Mouse (Mus musculus): ENCODE measurements at regions not wholly inside any gene's neighbourhood (a gene's known extent, or its start where the extent isn't known, plus 50 kb on each side); places are given as distances from the start of the nearest gene placed in this dataset.

DNA sequence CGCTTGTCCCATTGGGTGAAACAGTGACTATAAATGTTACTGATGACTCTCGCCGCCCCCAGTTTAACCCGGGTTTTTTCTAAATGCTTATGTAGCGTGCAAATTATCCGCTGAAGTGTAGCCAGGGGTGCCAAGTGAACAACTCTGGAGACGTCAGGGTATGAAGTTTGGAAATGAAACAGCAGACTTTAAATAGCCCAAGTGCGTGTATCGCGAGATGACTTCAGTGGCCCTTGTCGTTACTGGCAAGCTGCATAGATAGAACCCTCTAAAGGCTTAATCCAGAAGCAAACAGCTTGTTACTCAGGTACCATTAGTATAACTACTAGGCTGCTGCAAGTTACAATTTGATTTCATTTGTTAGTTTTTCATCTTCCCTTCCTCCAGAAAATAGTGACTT, 192.1 kb upstream of the Eya4 start:
- TF ChIP-seq CTCF (IDR thresholded peaks at IDR 0.05) (no peak), EP300 (IDR thresholded peaks at IDR 0.05) (no peak)

All from lung, postnatal 0 days (tissue).